ENCODE assay signal across 19 mouse cellular contexts in the genomic region with DNA sequence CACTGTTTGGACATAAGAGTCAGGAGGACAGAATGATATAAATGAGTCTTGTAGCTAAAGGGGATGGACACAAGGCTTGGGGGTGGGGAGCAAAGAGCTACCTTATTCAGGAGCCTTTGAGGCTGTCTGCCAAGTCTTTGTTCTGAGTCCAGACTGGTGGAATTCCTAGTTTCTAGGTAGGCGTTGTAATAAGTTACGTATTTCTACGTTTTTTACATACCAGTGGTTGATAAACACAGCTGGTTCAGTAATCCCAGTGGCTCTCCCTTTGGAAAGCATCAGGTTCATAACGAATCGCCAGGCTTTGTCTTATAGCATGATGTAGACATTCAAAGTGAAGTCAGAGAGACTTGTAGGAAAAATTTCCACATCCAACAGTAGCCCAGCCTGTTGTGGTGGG.
A peak's percentile ranks its signal among the peaks of the same experiment; 100 is the strongest.
DNase-seq lines count a peak whose midpoint lies in the region; ATAC-seq and TF ChIP-seq lines count a peak whose summit lies in the region.
"Had no signal": no experiment of that assay in that cellular context is flagged by ENCODE, and none has a peak within 500 bp of the region (broad histone marks: within the 10 kb centered on the region; RNA-seq: fewer than 3 reads in every experiment).

No protein-coding gene starts in this region.

- no peaks in the 10 kb centered on the region for H3K9me3 ChIP-seq in midbrain, embryonic 10.5 days (replicated peaks)
- H3K9me3 ChIP-seq in forebrain, embryonic 12.5 days: no peaks in the 10 kb centered on the region
- H3K9me3 ChIP-seq: heart, embryonic 13.5 days; hindbrain, embryonic 15.5 days; intestine, embryonic 15.5 days had no signal

- H3K4me2 ChIP-seq in forebrain, embryonic 12.5 days: no peak overlapping the region
- H3K4me2 ChIP-seq: heart, embryonic 13.5 days; hindbrain, embryonic 15.5 days; intestine, embryonic 15.5 days; liver, embryonic 11.5 days; midbrain, embryonic 11.5 days had no signal

- peak overlapping the region; percentile 85 for H3K27ac ChIP-seq in kidney, adult 2 months (ENCODE audit: insufficient read depth, low read depth, low read length)
- no peak overlapping the region for H3K27ac ChIP-seq in midbrain, embryonic 10.5 days (replicated peaks)
- no peak overlapping the region for H3K27ac ChIP-seq in forebrain, embryonic 12.5 days
- H3K27ac ChIP-seq: heart, embryonic 13.5 days; hindbrain, embryonic 15.5 days; intestine, embryonic 15.5 days; left cerebral cortex, adult 2 months had no signal

- TF ChIP-seq POLR2A in kidney, adult 2 months (IDR thresholded peaks at IDR 0.05; ENCODE audit: low read depth, low read length): no peak

- 31% methylated on average over 5 of the region's 5 CpGs for WGBS in kidney, adult 2 months
- 96% methylated on average over 5 of the region's 5 CpGs for WGBS in midbrain, embryonic 10.5 days
- WGBS in forebrain, embryonic 12.5 days: 95% methylated on average over 5 of the region's 5 CpGs

- peak; percentile 78 for DNase-seq in kidney, adult 11 months
- peak; percentile 89 for DNase-seq in kidney, adult 2 months
- peak; percentile 74 for DNase-seq in kidney, postnatal 10 days
- DNase-seq in lung, postnatal 14 days: peak; percentile 9
- DNase-seq in midbrain, embryonic 10.5 days (ENCODE audit: low spot score): no peak
- DNase-seq in urinary bladder, postnatal 14 days (ENCODE audit: low spot score): no peak
- DNase-seq: adrenal gland, adult 2 months; cerebellum, adult 8-10 months; forebrain, postnatal 0 days; left cerebral cortex, postnatal 4 days; retina, postnatal 1 day; thymus, adult 2 months had no signal

- H3K27me3 ChIP-seq in kidney, adult 2 months (replicated peaks; ENCODE audit: control insufficient read depth, insufficient read depth, low read length): no peaks in the 10 kb centered on the region
- H3K27me3 ChIP-seq in midbrain, embryonic 10.5 days (ENCODE audit: low read depth, poor library complexity, severe bottlenecking): no peaks in the 10 kb centered on the region
- no peaks in the 10 kb centered on the region for H3K27me3 ChIP-seq in forebrain, embryonic 12.5 days
- H3K27me3 ChIP-seq: heart, embryonic 13.5 days; hindbrain, embryonic 15.5 days; intestine, embryonic 15.5 days had no signal

- TF ChIP-seq CTCF in kidney, adult 2 months (conservative IDR thresholded peaks at IDR 0.05; ENCODE audit: insufficient read depth, insufficient read length, low read depth, low read length): no peak

- no peak for ATAC-seq in forebrain, embryonic 12.5 days (ENCODE audit: low FRiP score)
- ATAC-seq: forebrain, postnatal 0 days; intestine, embryonic 15.5 days had no signal

- no peak overlapping the region for H3K9ac ChIP-seq in forebrain, embryonic 12.5 days
- H3K9ac ChIP-seq: forebrain, postnatal 0 days; heart, embryonic 13.5 days; hindbrain, embryonic 15.5 days; intestine, embryonic 15.5 days had no signal

- H3K36me3 ChIP-seq in kidney, adult 2 months (ENCODE audit: control insufficient read depth, insufficient read depth, low read length): peaks cover 4% of the 10 kb centered on the region; the same call in 1 of the 2 replicates
- peaks cover 94% of the 10 kb centered on the region for H3K36me3 ChIP-seq in midbrain, embryonic 10.5 days
- peaks cover 83% of the 10 kb centered on the region for H3K36me3 ChIP-seq in forebrain, embryonic 12.5 days (replicated peaks)
- H3K36me3 ChIP-seq: hindbrain, embryonic 15.5 days had no signal

- peaks cover 10% of the 10 kb centered on the region; the same call in 1 of the 2 replicates for H3K4me1 ChIP-seq in kidney, adult 2 months (ENCODE audit: control insufficient read depth, insufficient read depth, low read length)
- H3K4me1 ChIP-seq in midbrain, embryonic 10.5 days: peaks cover 16% of the 10 kb centered on the region
- H3K4me1 ChIP-seq in forebrain, embryonic 12.5 days: peaks cover 3% of the 10 kb centered on the region
- H3K4me1 ChIP-seq: hindbrain, embryonic 15.5 days; intestine, embryonic 15.5 days had no signal

- H3K4me3 ChIP-seq in kidney, adult 2 months (ENCODE audit: insufficient read depth, low read depth, low read length): no peak overlapping the region
- no peak overlapping the region for H3K4me3 ChIP-seq in midbrain, embryonic 10.5 days
- H3K4me3 ChIP-seq in forebrain, embryonic 12.5 days (replicated peaks): no peak overlapping the region
- H3K4me3 ChIP-seq: heart, embryonic 13.5 days; hindbrain, embryonic 15.5 days; intestine, embryonic 15.5 days; left cerebral cortex, adult 2 months had no signal

Comparison
In these comparisons a context has a peak if more than half of its experiments do, and no peak if none do; other contexts are left out.
1. DNase-seq: peak in kidney, adult 11 months (single experiment), kidney, adult 2 months (single experiment), kidney, postnatal 10 days (single experiment) and lung, postnatal 14 days (single experiment); none in midbrain, embryonic 10.5 days (single experiment) and urinary bladder, postnatal 14 days (single experiment).